Mouse (Mus musculus) neural tube, embryonic 13.5 days (tissue): ENCODE results near the gene Gm47289. TPM values are rescaled to one million over a fixed set of nuclear protein-coding genes. Genes with fewer than 3 reads are reported as not detected.

Experiments
- ATAC-seq: fragments of 200-750 bp; cut with Nextera tagmentation; 2 replicates; pipeline ENCODE4 v1.8.0; 2017; ENCODE audit warnings: low read depth, mild to moderate bottlenecking, moderate TSS enrichment, moderate library complexity
- H3K27ac ChIP-seq: fragments of 300-500 bp; sonication (generic); replicated peaks from 2 replicates; pipeline ENCODE4 v1.5.1; 2015; ENCODE audit warnings: moderate library complexity, mild to moderate bottlenecking, inconsistent platforms
- H3K27me3 ChIP-seq: fragments of 300-500 bp; sonication (generic); 2 replicates; pipeline ENCODE4 v1.6.1; 2015; ENCODE audit warnings: mild to moderate bottlenecking, inconsistent platforms
- H3K36me3 ChIP-seq: fragments of 300-500 bp; sonication (generic); 2 replicates; pipeline ENCODE4 v1.6.1; 2015; ENCODE audit warnings: mild to moderate bottlenecking, inconsistent platforms
- H3K4me1 ChIP-seq: fragments of 300-500 bp; sonication (generic); replicated peaks from 2 replicates; pipeline ENCODE4 v1.6.1; 2015; ENCODE audit warnings: inconsistent platforms
- H3K4me2 ChIP-seq: fragments of 300-500 bp; sonication (generic); 2 replicates; pipeline ENCODE4 v1.6.1; 2015; ENCODE audit warnings: inconsistent platforms, mild to moderate bottlenecking, moderate library complexity
- H3K4me3 ChIP-seq: fragments of 300-500 bp; sonication (generic); 2 replicates; pipeline ENCODE4 v1.5.1; 2015; ENCODE audit warnings: mild to moderate bottlenecking, inconsistent platforms
- H3K9ac ChIP-seq: fragments of 300-500 bp; sonication (generic); 2 replicates; pipeline ENCODE4 v1.6.1; 2015; ENCODE audit warnings: moderate library complexity, mild to moderate bottlenecking, inconsistent platforms
- H3K9me3 ChIP-seq: fragments of 300-500 bp; sonication (generic); 2 replicates; pipeline ENCODE4 v1.6.1; 2016; ENCODE audit warnings: inconsistent platforms
- WGBS: fragments of 180-500 bp; shearing (Covaris S2); methylation state at CpG from one replicate; pipeline ENCODE4 v1.1.7; 2015; 5-methylcytosine and 5-hydroxymethylcytosine counted together
- polyA plus RNA-seq: library from polyadenylated mRNA; unstranded; fragments of >200 nt; fragmentation: Nextera tagmentation; extraction: Ambion mirVana; gene quantifications from 2 replicates; pipeline ENCODE4 v1.2.1, GENCODE M21; 2015

Gm47289 gene
- polyA plus RNA-seq, 1 experiment from 2014 or later, result not detected

DNA sequence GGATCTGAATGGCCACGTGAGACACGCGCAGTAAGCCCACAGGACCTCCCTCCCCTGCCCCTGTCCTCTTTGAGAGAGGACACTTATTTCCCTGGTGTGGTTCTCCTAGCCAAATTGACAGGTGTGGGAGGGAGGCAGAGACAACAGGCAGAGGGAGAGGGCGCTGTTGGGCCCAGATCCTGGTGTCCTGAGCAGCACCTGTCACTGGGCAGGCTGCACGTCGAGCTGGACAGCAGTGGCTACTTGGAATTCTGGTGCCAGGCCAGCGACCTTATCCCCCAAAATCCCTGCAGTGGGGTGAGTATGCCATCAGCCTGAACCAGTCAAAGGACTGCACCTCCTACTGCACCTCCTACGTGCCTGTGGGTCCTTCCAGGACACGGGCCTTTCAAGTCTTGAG is 15.6 kb upstream of the Gm47289 start:
- no peak overlapping the region for H3K4me2 ChIP-seq
- 69% methylated on average over 9 of the region's 9 CpGs for WGBS
- no peaks in the 10 kb centered on the region for H3K27me3 ChIP-seq
- no peak overlapping the region for H3K9ac ChIP-seq
- H3K27ac ChIP-seq, result no peak overlapping the region
- no peaks in the 10 kb centered on the region for H3K9me3 ChIP-seq
- no peak overlapping the region for H3K4me3 ChIP-seq
- H3K36me3 ChIP-seq, result no peaks in the 10 kb centered on the region
- ATAC-seq, result no peak
- no peaks in the 10 kb centered on the region for H3K4me1 ChIP-seq

DNA sequence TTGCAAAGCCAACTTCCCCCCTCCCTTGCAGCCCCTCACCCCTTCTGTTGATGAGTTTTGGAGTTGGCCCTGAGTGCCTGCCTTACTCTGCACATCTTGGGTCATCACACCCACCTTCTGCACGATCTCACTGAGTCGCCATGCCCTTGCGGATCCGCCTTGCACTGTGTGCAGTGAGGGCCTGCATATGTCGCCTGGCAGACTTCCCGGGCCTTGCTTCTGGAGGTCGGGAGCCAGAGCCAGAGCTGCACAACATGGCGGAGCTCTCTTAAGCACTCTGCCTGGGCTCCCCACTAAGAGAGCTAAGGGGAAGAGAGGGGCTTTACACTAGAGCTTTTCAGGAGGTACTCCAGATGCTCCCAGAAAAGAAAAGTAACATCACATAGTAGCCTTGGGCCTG is 14.3 kb upstream of the Gm47289 start:
- Histone ChIP-seq H3K27me3 (no peaks in the 10 kb centered on the region), H3K9ac (no peak overlapping the region), H3K4me2 (no peak overlapping the region), H3K9me3 (no peaks in the 10 kb centered on the region), H3K4me3 (no peak overlapping the region), H3K4me1 (no peaks in the 10 kb centered on the region), H3K36me3 (no peaks in the 10 kb centered on the region), H3K27ac (no peak overlapping the region)
- 90% methylated on average over 8 of the region's 8 CpGs for whole genome bisulfite sequencing
- ATAC-seq, result no peak

DNA sequence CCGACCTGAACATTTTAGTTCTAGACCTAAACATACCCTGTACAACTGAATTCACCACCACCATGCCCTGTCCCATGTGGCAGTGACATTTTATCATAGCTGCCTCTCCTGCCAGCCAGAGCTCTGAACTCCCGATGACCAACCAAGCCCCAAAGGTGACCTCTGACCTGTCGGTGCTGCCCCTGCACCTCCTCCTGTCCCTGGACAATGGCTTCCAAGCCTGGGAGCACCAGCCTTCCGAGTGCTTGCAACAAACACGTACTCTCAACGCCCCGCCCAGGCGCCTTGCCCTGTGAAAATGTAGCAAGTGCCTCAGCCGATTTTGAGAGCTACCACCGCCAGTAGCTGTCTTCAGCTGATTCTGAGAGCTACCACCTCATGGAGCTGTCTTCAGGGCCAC is 13.8 kb upstream of the Gm47289 start:
- Histone ChIP-seq H3K9ac (no peak overlapping the region), H3K9me3 (no peaks in the 10 kb centered on the region), H3K4me2 (no peak overlapping the region), H3K27me3 (no peaks in the 10 kb centered on the region), H3K4me1 (no peaks in the 10 kb centered on the region), H3K4me3 (no peak overlapping the region), H3K27ac (no peak overlapping the region), H3K36me3 (no peaks in the 10 kb centered on the region)
- WGBS, result 55% methylated on average over 10 of the region's 10 CpGs
- no peak for ATAC-seq

DNA sequence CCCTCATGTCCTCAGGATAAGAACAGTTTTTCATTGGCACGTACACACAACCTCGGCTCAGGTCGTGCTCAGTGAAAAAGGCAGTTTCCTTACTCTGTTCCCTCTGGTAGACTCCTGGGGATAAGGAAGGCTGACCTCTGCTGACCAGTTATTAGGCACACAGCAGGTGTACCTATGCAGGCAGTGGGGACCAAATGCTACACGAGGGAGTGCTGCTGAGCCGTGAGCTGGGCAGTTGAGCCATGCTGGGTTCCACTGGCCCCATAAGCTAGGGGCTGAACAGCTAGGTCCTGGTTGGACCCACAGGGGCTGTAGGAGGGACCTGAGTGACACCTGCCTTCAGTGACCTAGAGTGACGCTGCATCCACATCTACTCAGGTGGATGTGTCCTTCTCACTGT is 13.3 kb upstream of the Gm47289 start:
- Histone ChIP-seq H3K9me3 (no peaks in the 10 kb centered on the region), H3K4me2 (no peak overlapping the region), H3K27me3 (no peaks in the 10 kb centered on the region), H3K36me3 (no peaks in the 10 kb centered on the region), H3K27ac (no peak overlapping the region), H3K9ac (no peak overlapping the region), H3K4me3 (no peak overlapping the region), H3K4me1 (no peaks in the 10 kb centered on the region)
- ATAC-seq, result no peak
- 75% methylated on average over 6 of the region's 6 CpGs for WGBS

DNA sequence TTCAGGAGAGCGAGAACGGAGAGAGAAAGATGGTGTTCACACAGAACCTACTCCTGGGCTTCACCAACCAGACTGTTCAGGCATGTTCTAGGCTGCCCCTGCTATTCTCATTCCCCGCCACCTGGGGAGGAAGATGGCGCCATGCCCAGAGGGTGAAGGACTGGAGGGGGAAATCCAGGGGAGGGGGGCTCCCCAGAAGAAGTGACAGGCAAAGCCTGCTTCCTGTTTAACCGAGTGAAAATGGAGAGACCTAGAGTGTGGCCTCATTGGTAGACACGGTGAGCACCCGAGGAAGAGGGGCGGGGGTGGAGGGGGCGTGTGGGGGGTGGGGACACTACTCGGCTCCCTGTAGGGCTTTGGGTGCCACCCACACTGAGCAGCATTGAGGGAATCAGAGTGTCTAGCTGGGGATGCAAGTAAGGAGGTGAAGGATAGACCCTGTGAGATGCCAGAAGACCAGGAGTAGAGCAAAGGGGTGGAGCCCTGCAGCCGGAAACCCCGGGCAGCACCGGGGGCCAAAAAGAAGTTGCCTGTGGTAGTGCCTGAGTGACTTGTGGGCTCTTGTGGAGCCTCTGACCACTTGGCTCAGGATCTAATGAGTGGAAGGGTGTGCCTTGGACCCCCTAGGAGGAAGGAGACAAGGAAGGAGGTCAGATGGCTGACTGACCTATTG is 12.7 kb upstream of the Gm47289 start:
- no peak for ATAC-seq
- Histone ChIP-seq H3K4me3 (no peak overlapping the region), H3K9ac (no peak overlapping the region), H3K27me3 (no peaks in the 10 kb centered on the region), H3K9me3 (no peaks in the 10 kb centered on the region), H3K4me2 (no peak overlapping the region), H3K4me1 (no peaks in the 10 kb centered on the region), H3K27ac (no peak overlapping the region), H3K36me3 (no peaks in the 10 kb centered on the region)
- WGBS, result 79% methylated on average over 13 of the region's 13 CpGs

DNA sequence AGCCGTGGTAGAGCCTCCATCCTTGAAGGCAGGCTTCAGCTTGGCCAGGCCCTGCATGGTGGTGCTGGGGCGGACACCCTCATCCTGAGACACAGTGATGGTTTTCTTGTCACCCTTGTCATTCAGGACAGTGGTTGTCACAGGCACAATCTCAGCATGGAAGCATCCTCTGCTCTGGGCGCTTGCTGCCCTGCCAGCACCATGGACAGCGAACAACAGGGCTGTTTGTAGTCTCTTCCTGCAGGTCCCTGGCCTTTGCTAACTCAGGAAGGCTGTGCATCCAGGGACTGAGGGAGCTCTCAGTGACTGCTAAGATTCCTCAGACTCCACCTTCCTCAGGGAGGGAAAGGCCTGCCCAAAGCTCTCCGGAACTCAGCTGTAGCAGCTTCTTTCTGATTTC is 9.4 kb upstream of the Gm47289 start:
- Histone ChIP-seq H3K4me1 (no peaks in the 10 kb centered on the region), H3K9ac (no peak overlapping the region), H3K36me3 (no peaks in the 10 kb centered on the region), H3K27me3 (no peaks in the 10 kb centered on the region; the same call in 1 of the 2 replicates), H3K4me2 (no peak overlapping the region), H3K27ac (no peak overlapping the region), H3K4me3 (no peak overlapping the region), H3K9me3 (no peaks in the 10 kb centered on the region)
- ATAC-seq, result no peak
- 35% methylated on average over 5 of the region's 5 CpGs for WGBS

DNA sequence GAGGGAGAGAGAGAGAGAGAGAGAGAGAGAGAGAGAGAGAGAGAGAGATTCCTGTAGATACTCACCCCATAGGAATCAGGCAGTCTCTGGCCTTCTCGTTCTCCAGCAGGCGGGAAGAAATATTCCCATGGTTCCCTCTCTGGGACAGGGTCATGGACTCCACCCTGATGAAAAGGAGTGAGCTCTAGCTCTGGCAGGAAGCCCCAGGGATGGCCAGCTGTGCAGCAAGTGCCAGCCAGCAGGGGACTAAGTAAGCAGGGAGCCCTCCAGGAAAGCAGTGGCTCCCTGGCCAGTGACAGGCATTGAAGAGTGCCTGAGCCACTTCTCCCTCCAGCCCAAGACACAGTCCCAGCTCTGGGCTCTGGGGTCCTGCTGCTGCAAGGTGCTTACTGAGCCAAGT is 7.2 kb upstream of the Gm47289 start:
- Histone ChIP-seq H3K27ac (no peak overlapping the region), H3K4me2 (no peak overlapping the region), H3K4me3 (no peak overlapping the region), H3K9ac (no peak overlapping the region), H3K4me1 (no peaks in the 10 kb centered on the region; the same call in 1 of the 2 replicates), H3K36me3 (no peaks in the 10 kb centered on the region), H3K27me3 (peaks cover 12% of the 10 kb centered on the region), H3K9me3 (no peaks in the 10 kb centered on the region)
- 58% methylated on average over 2 of the region's 2 CpGs for WGBS
- ATAC-seq, result no peak

DNA sequence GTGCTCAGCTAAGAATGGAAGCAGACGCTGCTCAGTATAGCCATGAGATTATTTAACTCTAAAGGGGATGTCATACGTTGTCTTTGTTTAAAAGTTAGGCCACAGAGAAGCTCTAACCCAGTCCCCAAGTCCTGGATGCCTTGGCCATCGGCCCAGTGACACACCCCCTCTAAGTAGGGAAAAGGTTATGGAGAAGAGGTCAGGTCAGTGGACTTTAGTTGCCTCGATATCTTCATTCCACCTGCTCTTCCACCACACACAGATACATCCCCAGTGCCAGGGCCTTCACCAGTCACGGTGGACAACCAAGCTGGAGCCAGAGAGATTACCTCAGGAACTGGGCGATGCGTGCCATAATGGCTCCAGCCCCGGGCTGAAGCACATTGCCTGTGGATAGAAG is 3.5 kb upstream of the Gm47289 start:
- Histone ChIP-seq H3K9me3 (no peaks in the 10 kb centered on the region), H3K27ac (no peak overlapping the region), H3K4me2 (no peak overlapping the region), H3K4me1 (no peaks in the 10 kb centered on the region; the same call in 1 of the 2 replicates), H3K9ac (no peak overlapping the region), H3K36me3 (no peaks in the 10 kb centered on the region), H3K27me3 (peaks cover 29% of the 10 kb centered on the region), H3K4me3 (no peak overlapping the region)
- WGBS, result 82% methylated on average over 8 of the region's 8 CpGs
- no peak for ATAC-seq

DNA sequence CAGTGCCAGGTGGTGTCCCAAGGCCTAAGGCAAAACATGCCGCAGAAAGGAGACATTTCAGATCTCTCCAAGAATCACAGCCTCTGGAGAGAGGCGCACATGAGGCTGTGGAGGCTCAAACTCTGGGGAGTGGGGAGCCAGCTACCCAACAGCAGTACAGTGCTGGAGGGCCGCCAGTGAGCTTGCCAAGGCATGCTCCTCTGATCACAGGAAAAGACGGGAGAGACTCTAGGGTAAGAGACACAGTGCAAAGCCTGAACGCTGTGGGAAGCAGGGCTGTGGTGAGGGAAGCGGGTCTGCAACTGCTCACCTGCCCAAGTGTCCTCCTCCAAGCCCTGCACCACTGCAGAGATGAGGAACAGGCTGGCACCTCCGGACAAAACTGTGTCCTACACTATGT is 3.1 kb upstream of the Gm47289 start:
- Histone ChIP-seq H3K4me2 (peak overlapping the region; percentile 64), H3K27ac (no peak overlapping the region), H3K9ac (no peak overlapping the region), H3K36me3 (no peaks in the 10 kb centered on the region), H3K27me3 (peaks cover 29% of the 10 kb centered on the region), H3K4me3 (peak overlapping the region; percentile 54; the same call in 1 of the 2 replicates), H3K9me3 (no peaks in the 10 kb centered on the region), H3K4me1 (no peaks in the 10 kb centered on the region; the same call in 1 of the 2 replicates)
- ATAC-seq, result peak; percentile 14; the same call in 1 of the 2 replicates
- WGBS, result 56% methylated on average over 7 of the region's 7 CpGs

DNA sequence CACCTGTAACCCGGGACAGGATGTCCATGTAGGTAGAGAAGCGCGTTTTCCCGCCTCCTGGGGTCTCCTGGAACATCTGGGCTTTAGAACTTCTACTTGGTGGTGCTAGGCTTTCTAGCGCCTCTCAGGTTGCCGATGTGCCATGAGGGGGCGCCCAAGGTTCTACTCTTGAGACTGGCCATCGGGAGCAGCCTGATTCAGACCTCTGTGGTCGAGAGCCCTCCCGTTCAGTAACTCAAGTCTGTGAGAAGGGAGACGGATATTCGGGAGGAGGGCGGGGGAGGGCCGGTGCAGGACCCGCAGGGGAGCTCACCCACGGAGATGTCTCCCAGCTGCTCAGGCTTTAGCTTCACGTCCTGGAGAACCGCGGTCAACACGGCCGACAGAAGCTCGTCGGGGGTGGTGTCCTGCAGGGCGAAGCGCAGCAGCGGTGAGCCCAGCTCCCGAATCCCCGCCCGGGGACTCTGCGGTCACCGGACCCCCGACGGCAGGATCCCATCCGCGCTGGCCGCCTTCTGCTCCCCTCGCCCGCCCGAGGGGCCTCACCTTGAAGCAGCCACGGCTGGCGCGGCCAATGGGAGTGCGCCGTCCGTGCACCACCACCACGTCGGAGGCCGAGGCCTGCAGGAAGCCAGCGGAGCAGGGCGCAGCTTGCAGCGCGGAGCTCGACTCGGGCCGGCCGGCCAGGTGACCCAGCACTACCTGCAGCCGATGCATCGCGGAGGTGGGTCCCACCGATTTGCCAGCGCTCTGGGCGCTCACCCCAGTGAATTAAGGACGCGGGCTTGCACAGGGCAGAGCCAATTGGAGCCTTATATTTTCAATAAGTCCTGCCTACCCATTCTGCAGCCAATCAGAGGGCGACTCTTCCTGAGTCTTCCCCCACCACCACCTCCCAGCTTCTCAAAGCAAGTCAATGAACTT is 2.4 kb upstream of the Gm47289 start, which contains the start of gene Acaa1b:
Acaa1b (minus strand) TSS at position 816 of the 924 bp plus-strand sequence.
- Histone ChIP-seq H3K27ac (no peak within 1 kb of the TSS), H3K4me3 (peak within 1 kb of the TSS; percentile 54), H3K4me2 (peak within 1 kb of the TSS; percentile 64), H3K4me1 (no peaks in the 10 kb centered on the region; the same call in 1 of the 2 replicates), H3K36me3 (no peaks in the 10 kb centered on the region), H3K9ac (peak within 1 kb of the TSS; percentile 68), H3K27me3 (peaks cover 29% of the 10 kb centered on the region), H3K9me3 (no peaks in the 10 kb centered on the region)
- WGBS, result under 1% methylated on average over 65 of the region's 65 CpGs
- ATAC-seq, result peak; percentile 94

DNA sequence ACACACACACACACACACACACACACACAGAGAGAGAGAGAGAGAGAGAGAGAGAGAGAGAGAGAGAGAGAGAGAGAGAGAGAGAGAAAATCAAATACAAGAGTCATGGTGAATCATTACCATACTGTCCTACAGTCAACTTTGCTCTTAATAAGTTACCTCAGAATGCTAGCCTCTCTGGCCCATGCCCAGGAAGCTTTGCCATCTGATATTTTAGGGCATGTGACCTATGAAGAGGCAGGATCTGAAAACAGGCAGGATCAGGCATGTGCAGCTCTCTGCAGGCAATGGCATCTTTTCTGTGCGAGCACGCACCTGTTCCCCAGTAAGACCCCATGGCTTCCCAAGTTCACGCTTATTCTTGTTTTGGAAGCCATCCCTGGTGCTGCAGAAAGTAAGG is 1.7 kb downstream of the Gm47289 start:
- Histone ChIP-seq H3K9me3 (no peaks in the 10 kb centered on the region), H3K27me3 (peaks cover 21% of the 10 kb centered on the region), H3K4me2 (no peak overlapping the region), H3K9ac (no peak overlapping the region), H3K4me1 (no peaks in the 10 kb centered on the region; the same call in 1 of the 2 replicates), H3K27ac (no peak overlapping the region), H3K36me3 (no peaks in the 10 kb centered on the region), H3K4me3 (no peak overlapping the region)
- ATAC-seq, result no peak
- 89% methylated on average over 3 of the region's 3 CpGs for WGBS

DNA sequence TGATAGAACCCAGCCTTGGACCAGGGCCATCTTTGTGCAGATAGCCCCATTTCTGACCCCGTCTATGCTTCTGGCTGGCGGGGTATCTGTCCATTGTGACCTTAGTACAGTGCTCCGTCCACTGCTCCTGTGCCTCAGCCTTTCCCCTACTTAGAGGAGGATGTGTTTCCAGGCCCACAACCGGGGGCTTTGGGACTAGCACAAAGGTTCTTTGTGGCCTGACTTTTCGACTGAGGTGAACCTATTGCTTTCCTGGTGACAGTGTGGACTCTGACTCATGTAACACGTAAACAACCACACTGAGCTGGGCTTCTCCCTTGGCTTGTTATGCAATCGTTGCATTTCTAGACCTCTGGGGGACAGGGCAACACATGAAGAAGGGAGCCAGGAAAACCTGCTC is 5.8 kb downstream of the Gm47289 start:
- Histone ChIP-seq H3K9ac (no peak overlapping the region), H3K36me3 (no peaks in the 10 kb centered on the region), H3K4me3 (no peak overlapping the region), H3K9me3 (0 out of 2 replicates have a peak, but pooled peaks cover 3% of the 10 kb centered on the region), H3K27ac (no peak overlapping the region), H3K27me3 (no peaks in the 10 kb centered on the region), H3K4me2 (no peak overlapping the region), H3K4me1 (no peaks in the 10 kb centered on the region)
- no peak for ATAC-seq
- 91% methylated on average over 7 of the region's 7 CpGs for WGBS
